Mouse (Mus musculus) right cerebral cortex, adult 2 months (tissue): ENCODE results near the gene Dock8.

ENCODE experiments used
- DNase-seq, 2 experiments: peaks; one replicate each; pipeline ENCODE4 v3.0.0; 2021 to 2022; ENCODE audit warnings: low spot score in 2 of 2

Dock8 gene

GRCm38 (mm10) chr19:25062188-25062856 lies 63.0 kb downstream of the Dock8 start:
- DNase-seq: no peak

GRCm38 (mm10) chr19:25062857-25063240 lies 63.5 kb downstream of the Dock8 start:
- DNase-seq: no peak

GRCm38 (mm10) chr19:25066229-25066628 lies 66.9 kb downstream of the Dock8 start:
- peak in 1 of 2 experiments; percentile 12 for DNase-seq

- DNase-seq: no peak
These were observed 69.2 kb downstream of the Dock8 start for GRCm38 (mm10) chr19:25068518-25068917.

GRCm38 (mm10) chr19:25072521-25072920 lies 73.2 kb downstream of the Dock8 start:
- no peak for DNase-seq

GRCm38 (mm10) chr19:25074741-25075140 lies 75.4 kb downstream of the Dock8 start:
- DNase-seq: peak in 1 of 2 experiments; percentile 9

GRCm38 (mm10) chr19:25077636-25078035 lies 78.3 kb downstream of the Dock8 start:
- DNase-seq: no peak

- DNase-seq: no peak
These were observed 78.8 kb downstream of the Dock8 start for GRCm38 (mm10) chr19:25078130-25078529.

- DNase-seq: no peak
These were observed 80.8 kb downstream of the Dock8 start for GRCm38 (mm10) chr19:25080166-25080565.

- DNase-seq: no peak
These were observed 83.5 kb downstream of the Dock8 start for GRCm38 (mm10) chr19:25082839-25083238.

- no peak for DNase-seq
These were observed 87.8 kb downstream of the Dock8 start for GRCm38 (mm10) chr19:25087181-25087580.

- DNase-seq: no peak
These were observed 90.4 kb downstream of the Dock8 start for GRCm38 (mm10) chr19:25089746-25090145.

GRCm38 (mm10) chr19:25095135-25095534 lies 95.8 kb downstream of the Dock8 start:
- DNase-seq: no peak

GRCm38 (mm10) chr19:25096316-25096715 lies 97.0 kb downstream of the Dock8 start:
- no peak for DNase-seq

GRCm38 (mm10) chr19:25096986-25097385 lies 97.7 kb downstream of the Dock8 start:
- DNase-seq: no peak

- no peak for DNase-seq
These were observed 98.2 kb downstream of the Dock8 start for GRCm38 (mm10) chr19:25097506-25097905.

GRCm38 (mm10) chr19:25097951-25098350 lies 98.6 kb downstream of the Dock8 start:
- DNase-seq: no peak

GRCm38 (mm10) chr19:25098941-25099340 lies 99.6 kb downstream of the Dock8 start:
- DNase-seq: no peak

- no peak for DNase-seq
These were observed 106.3 kb downstream of the Dock8 start for GRCm38 (mm10) chr19:25105682-25106081.

- no peak for DNase-seq
These were observed 107.0 kb downstream of the Dock8 start for GRCm38 (mm10) chr19:25106315-25106714.

GRCm38 (mm10) chr19:25107417-25107816 lies 108.1 kb downstream of the Dock8 start:
- peak; percentile 29 to 51 for DNase-seq

- no peak for DNase-seq
These were observed 112.4 kb downstream of the Dock8 start for GRCm38 (mm10) chr19:25111591-25112233.

GRCm38 (mm10) chr19:25116981-25117380 lies 117.6 kb downstream of the Dock8 start:
- no peak for DNase-seq
